Mouse (Mus musculus): Measurements from ENCODE around the gene Gpm6b.

DNA sequence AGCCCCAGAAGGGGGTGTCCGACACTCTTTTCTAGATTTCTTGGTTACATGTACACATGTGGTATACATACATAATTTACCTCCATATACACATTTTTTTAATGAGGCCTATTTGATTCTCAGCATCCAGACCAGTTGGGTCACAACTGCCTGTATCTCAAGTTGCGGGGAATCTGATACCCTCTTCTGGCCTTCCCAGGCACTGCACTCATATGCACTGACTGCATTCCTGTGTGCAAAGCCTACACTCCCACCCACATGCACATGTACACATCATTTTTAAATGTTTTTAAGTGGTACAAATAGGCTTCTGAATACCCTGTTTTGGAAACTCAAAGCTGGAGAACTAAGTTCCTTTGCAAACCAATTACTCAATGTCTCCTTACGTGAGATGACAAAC lies 54.8 kb downstream of the Gpm6b start:
- TF ChIP-seq CTCF (IDR thresholded peaks at IDR 0.05) (0 out of 2 replicates have a peak, but pooled peaks have one; percentile 8), POLR2A (IDR thresholded peaks at IDR 0.05; ENCODE audit: insufficient read depth, low read depth, low read length) (no peak), EP300 (IDR thresholded peaks at IDR 0.05; ENCODE audit: insufficient read depth, low read depth, low read length) (no peak)
